Mouse (Mus musculus): Measurements from ENCODE around the gene Cdc42bpg. TPM values are rescaled to one million over a fixed set of nuclear protein-coding genes. Genes with fewer than 3 reads are reported as not detected.

Gene Cdc42bpg
- total and polyA plus RNA-seq, 2 experiments from 2014 or later, result 0.23 to 4.7 TPM

DNA sequence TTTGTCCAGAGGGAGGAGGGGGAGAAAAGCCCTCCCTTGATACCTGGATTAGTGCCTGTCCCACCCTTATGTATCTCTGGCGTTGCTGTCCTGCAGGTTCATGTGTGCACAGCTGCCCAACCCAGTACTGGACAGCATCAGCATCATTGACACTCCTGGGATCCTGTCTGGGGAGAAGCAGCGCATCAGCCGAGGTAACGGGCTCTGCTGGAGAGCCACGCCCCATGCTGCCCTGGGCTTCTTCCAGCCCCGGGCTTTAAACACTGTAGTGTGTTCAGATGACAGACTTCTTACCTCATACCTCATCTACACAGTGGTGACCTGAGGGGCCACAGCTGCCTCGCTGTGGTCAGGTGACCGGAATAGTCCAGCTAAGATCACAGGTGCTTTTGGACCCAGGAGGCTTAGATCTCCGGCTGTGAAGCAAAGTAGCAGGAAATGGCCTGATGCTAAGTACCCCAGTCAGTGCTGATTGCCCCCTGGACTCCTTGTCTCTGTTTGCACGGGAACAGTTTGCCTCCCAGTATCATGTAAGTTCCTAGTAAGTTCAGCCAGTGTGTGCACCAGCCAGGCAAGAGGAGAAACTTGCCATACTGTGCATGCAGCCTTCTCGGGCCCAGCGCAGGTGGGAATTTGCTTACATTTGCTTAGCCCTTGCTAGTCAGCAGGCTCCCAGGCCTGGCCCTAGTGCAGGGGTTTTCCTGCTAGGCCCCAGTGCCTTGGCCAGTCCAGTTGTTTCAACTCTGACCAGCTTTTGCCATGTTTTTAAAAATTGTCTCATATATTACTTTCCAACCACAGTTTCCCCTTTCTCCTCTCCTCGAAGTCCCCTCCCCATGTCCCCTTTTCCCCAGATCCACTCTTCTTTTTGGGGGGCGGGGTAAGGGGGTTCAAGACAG is 24.9 kb upstream of the Cdc42bpg start:
- WGBS, result 85% methylated on average over 14 of the region's 14 CpGs
- H3K27ac ChIP-seq (ENCODE audit: low read depth, low read length), result no peak overlapping the region
- peaks cover 45% of the 10 kb centered on the region for H3K36me3 ChIP-seq (ENCODE audit: insufficient read depth)
- H3K4me3 ChIP-seq (ENCODE audit: low read depth, low read length), result no peak overlapping the region
- no peak for TF ChIP-seq CTCF (IDR thresholded peaks at IDR 0.05; ENCODE audit: low read depth)
- H3K4me1 ChIP-seq (ENCODE audit: insufficient read depth), result peaks cover 19% of the 10 kb centered on the region
- no peaks in the 10 kb centered on the region for H3K27me3 ChIP-seq (ENCODE audit: insufficient read depth, low read length)
- no peak overlapping the region for H3K4me2 ChIP-seq (ENCODE audit: low read depth)
- no peaks in the 10 kb centered on the region for H3K9me3 ChIP-seq (ENCODE audit: low read length)
- H3K9ac ChIP-seq, result no peak overlapping the region
- DNase-seq (no peak), ATAC-seq (no peak)

DNA sequence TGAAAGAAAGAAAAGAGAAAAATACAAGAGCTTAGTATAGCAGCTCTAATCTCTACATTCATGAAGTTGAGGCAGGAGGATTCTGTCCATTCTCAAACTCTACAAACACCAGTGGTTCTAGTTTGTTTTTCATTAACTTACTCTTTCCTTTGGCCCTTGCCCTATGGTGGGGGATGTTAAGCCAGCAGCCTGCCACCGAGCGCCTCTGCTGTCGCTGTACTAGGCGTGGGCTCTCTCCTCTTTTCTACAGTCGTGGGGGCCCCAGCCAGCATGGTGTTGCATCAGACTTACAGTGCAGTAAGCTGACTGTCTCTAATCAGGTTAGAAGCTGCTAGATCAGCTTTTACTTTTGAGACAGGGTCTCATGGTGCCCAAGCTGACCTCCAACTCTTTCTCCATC is 23.3 kb upstream of the Cdc42bpg start:
- TF ChIP-seq CTCF (IDR thresholded peaks at IDR 0.05; ENCODE audit: low read depth), result no peak
- Histone ChIP-seq H3K9me3 (ENCODE audit: low read length) (no peaks in the 10 kb centered on the region), H3K36me3 (ENCODE audit: insufficient read depth) (peaks cover 45% of the 10 kb centered on the region), H3K27ac (ENCODE audit: low read depth, low read length) (no peak overlapping the region), H3K4me1 (ENCODE audit: insufficient read depth) (peaks cover 18% of the 10 kb centered on the region), H3K9ac (no peak overlapping the region), H3K27me3 (ENCODE audit: insufficient read depth, low read length) (no peaks in the 10 kb centered on the region), H3K4me2 (ENCODE audit: low read depth) (no peak overlapping the region), H3K4me3 (ENCODE audit: low read depth, low read length) (no peak overlapping the region)
- ATAC-seq (no peak), DNase-seq (no peak)
- WGBS, result 83% methylated on average over 5 of the region's 5 CpGs

- H3K4me1 ChIP-seq (ENCODE audit: insufficient read depth), result peaks cover 4% of the 10 kb centered on the region
- no peak for TF ChIP-seq CTCF (IDR thresholded peaks at IDR 0.05; ENCODE audit: low read depth)
- no peak overlapping the region for H3K9ac ChIP-seq
- H3K9me3 ChIP-seq (ENCODE audit: low read length), result no peaks in the 10 kb centered on the region
- H3K4me3 ChIP-seq (ENCODE audit: low read depth, low read length), result no peak overlapping the region
- DNase-seq, result no peak
- H3K4me2 ChIP-seq (ENCODE audit: low read depth), result no peak overlapping the region
- no peak for ATAC-seq
- 92% methylated on average over 12 of the region's 12 CpGs for WGBS
- no peaks in the 10 kb centered on the region for H3K27me3 ChIP-seq (ENCODE audit: insufficient read depth, low read length)
- H3K36me3 ChIP-seq (ENCODE audit: insufficient read depth), result peaks cover 45% of the 10 kb centered on the region
- H3K27ac ChIP-seq (ENCODE audit: low read depth, low read length), result no peak overlapping the region
Measured at GRCm38 (mm10) chr19:6284502-6284901, 21.8 kb upstream of the Cdc42bpg start.

- ATAC-seq, result no peak
- Histone ChIP-seq H3K36me3 (ENCODE audit: insufficient read depth) (peaks cover 45% of the 10 kb centered on the region), H3K27ac (ENCODE audit: low read depth, low read length) (no peak overlapping the region)
Measured at GRCm38 (mm10) chr19:6285226-6285625, 21.0 kb upstream of the Cdc42bpg start.

DNA sequence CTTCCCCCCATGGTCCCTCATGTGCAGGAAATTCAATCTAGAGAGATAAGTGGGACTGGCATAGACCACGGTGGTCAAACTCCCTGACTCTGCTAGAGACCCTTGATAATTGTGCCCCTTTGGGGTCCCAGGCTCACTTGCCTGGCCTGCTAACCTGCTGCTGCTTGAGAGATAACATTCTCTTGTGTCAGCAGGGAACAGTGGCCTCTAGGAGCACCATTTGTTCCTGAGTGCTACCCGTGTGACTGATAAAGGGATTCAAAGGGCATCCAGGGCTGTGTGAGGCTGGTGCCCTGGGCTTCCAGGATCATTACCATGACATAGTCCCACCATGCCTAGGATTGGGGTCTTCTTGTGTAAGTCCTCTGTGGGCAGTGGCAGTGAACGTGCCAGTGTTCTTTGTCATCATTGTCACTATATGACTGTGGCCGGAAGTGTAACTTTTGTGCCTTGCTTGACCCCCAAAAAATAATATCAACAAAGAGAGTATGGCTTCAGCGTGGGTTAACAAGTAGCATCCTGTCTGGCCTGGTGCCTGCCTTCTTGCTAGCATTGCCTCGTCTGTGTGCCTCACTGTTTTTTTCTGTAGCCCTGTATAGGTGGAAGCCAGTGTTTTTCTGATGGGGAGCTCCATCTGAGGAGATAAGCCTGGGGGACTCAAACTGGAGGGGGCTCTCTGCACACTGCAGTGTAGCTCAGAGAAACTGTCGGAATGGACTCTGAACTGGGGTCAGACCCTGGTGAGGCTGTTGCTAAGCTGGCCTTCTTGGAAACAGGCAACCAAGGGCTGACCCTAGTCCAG is 20.4 kb upstream of the Cdc42bpg start:
- no peak for TF ChIP-seq CTCF (IDR thresholded peaks at IDR 0.05; ENCODE audit: low read depth)
- H3K27ac ChIP-seq (ENCODE audit: low read depth, low read length), result no peak overlapping the region
- no peaks in the 10 kb centered on the region for H3K27me3 ChIP-seq (ENCODE audit: insufficient read depth, low read length)
- 83% methylated on average over 7 of the region's 7 CpGs for WGBS
- ATAC-seq (no peak), DNase-seq (no peak)
- H3K9ac ChIP-seq, result no peak overlapping the region
- H3K36me3 ChIP-seq (ENCODE audit: insufficient read depth), result peaks cover 42% of the 10 kb centered on the region
- H3K9me3 ChIP-seq (ENCODE audit: low read length), result no peaks in the 10 kb centered on the region
- no peak overlapping the region for H3K4me2 ChIP-seq (ENCODE audit: low read depth)
- no peaks in the 10 kb centered on the region for H3K4me1 ChIP-seq (ENCODE audit: insufficient read depth)
- no peak overlapping the region for H3K4me3 ChIP-seq (ENCODE audit: low read depth, low read length)

More at GRCm38 (mm10) chr19:6285226-6285625, 21.0 kb upstream of the Cdc42bpg start:
- H3K4me1 ChIP-seq (ENCODE audit: insufficient read depth), result no peaks in the 10 kb centered on the region
- H3K9ac ChIP-seq, result no peak overlapping the region
- H3K27me3 ChIP-seq (ENCODE audit: insufficient read depth, low read length), result no peaks in the 10 kb centered on the region
- H3K4me2 ChIP-seq (ENCODE audit: low read depth), result no peak overlapping the region
- TF ChIP-seq CTCF (IDR thresholded peaks at IDR 0.05; ENCODE audit: low read depth), result no peak
- H3K9me3 ChIP-seq (ENCODE audit: low read length), result no peaks in the 10 kb centered on the region
- no peak overlapping the region for H3K4me3 ChIP-seq (ENCODE audit: low read depth, low read length)
- WGBS, result 82% methylated on average over 8 of the region's 8 CpGs
- DNase-seq, result no peak

- Histone ChIP-seq H3K36me3 (ENCODE audit: insufficient read depth) (peaks cover 33% of the 10 kb centered on the region; the same call in 1 of the 2 replicates), H3K27me3 (ENCODE audit: insufficient read depth, low read length) (no peaks in the 10 kb centered on the region), H3K4me2 (ENCODE audit: low read depth) (no peak overlapping the region), H3K4me1 (ENCODE audit: insufficient read depth) (no peaks in the 10 kb centered on the region), H3K9me3 (ENCODE audit: low read length) (no peaks in the 10 kb centered on the region), H3K9ac (no peak overlapping the region), H3K27ac (ENCODE audit: low read depth, low read length) (no peak overlapping the region), H3K4me3 (ENCODE audit: low read depth, low read length) (no peak overlapping the region)
- no peak for TF ChIP-seq CTCF (IDR thresholded peaks at IDR 0.05; ENCODE audit: low read depth)
- 79% methylated on average over 19 of the region's 19 CpGs for WGBS
- ATAC-seq (0 out of 2 replicates have a peak, but pooled peaks have one; percentile 36), DNase-seq (no peak)
Measured at GRCm38 (mm10) chr19:6286434-6287401, 19.5 kb upstream of the Cdc42bpg start.
